ENCODE assay signal across 8 mouse cellular contexts in the genomic region with DNA sequence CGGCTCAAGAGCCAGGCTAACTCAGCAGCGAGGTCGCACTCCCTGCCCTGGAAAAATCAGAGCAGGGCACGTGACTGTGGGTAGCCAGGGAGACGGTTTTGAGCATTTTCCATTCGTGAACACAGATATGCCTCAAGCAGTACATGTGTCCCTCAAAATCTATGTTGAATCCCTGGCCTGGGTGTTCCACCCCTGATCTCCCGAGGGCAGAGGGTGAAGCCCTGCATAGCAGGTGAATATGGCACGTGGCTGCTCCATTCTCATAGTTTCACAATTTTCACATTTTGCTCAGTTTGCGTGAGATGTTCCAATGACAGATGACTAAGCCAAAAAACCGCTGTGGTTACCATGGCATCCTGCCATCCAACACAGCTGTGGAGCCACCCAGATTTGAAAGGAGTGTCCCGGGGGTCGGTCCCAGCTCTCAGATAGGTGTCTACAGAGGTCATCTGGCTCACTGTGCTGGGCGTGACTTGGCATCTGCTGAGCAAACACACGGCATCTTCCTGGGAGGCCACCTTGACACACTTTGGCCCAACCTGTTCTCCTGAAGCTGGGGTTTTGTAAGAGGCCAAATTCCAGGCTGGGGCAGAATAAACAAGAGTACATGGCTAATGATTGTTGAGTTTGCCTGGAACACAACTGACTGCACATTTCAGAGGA. TPM values are rescaled to one million over a fixed set of nuclear protein-coding genes. Genes with fewer than 3 reads are reported as not detected.
DNase-seq lines count a peak whose midpoint lies in the region; ATAC-seq and TF ChIP-seq lines count a peak whose summit lies in the region.

No protein-coding gene starts in this region.

- no peak for ATAC-seq in heart, embryonic 12.5 days (ENCODE audit: insufficient number of reproducible peaks, low FRiP score)
- ATAC-seq in neutrophil, adult 5-6 weeks (ENCODE audit: extremely low read depth, insufficient number of reproducible peaks, low FRiP score, poor library complexity, severe bottlenecking) = peak; percentile 25; the same call in 1 of the 2 replicates
- no peak for ATAC-seq in forebrain, embryonic 14.5 days

- no peak for TF ChIP-seq POLR2A in heart, adult 2 months (IDR thresholded peaks at IDR 0.05; ENCODE audit: insufficient read depth, low read depth, low read length)

- TF ChIP-seq CTCF in heart, adult 2 months (IDR thresholded peaks at IDR 0.05) = no peak

- WGBS in heart, adult 2 months = 40% methylated on average over 14 of the region's 14 CpGs
- WGBS in heart, embryonic 12.5 days = 67% methylated on average over 14 of the region's 14 CpGs
- WGBS in forebrain, embryonic 14.5 days = 82% methylated on average over 14 of the region's 14 CpGs

- H3K9ac ChIP-seq in heart, adult 2 months (ENCODE audit: low read depth, low read length) = no peak overlapping the region
- H3K9ac ChIP-seq in heart, embryonic 12.5 days = no peak overlapping the region
- H3K9ac ChIP-seq in forebrain, embryonic 14.5 days (ENCODE audit: low read length) = no peak overlapping the region

- H3K36me3 ChIP-seq in heart, adult 2 months (ENCODE audit: control insufficient read depth, insufficient read depth, low read length) = no peaks in the 10 kb centered on the region
- H3K36me3 ChIP-seq in heart, embryonic 12.5 days = no peaks in the 10 kb centered on the region
- H3K36me3 ChIP-seq in forebrain, embryonic 14.5 days (ENCODE audit: control insufficient read depth, insufficient read depth, low read length) = no peaks in the 10 kb centered on the region

- H3K27me3 ChIP-seq in heart, adult 2 months (ENCODE audit: control insufficient read depth, insufficient read depth, low read length) = no peaks in the 10 kb centered on the region
- no peaks in the 10 kb centered on the region for H3K27me3 ChIP-seq in heart, embryonic 12.5 days (replicated peaks)
- H3K27me3 ChIP-seq in forebrain, embryonic 14.5 days (replicated peaks; ENCODE audit: control insufficient read depth, insufficient read depth, low read length) = no peaks in the 10 kb centered on the region

- DNase-seq in heart, adult 2 months = peak; percentile 38 to 45
- peak; percentile 66 for DNase-seq in adrenal gland, postnatal 25 days
- DNase-seq in heart, adult 8-10 months (ENCODE audit: low spot score) = peak; percentile 34
- DNase-seq in liver = peak; percentile 80
- DNase-seq in layer of hippocampus, adult 8-10 months (ENCODE audit: low spot score in 2 of 2) = no peak
- DNase-seq in forebrain, embryonic 14.5 days (ENCODE audit: low spot score) = no peak

- no peak overlapping the region for H3K4me3 ChIP-seq in heart, adult 2 months
- H3K4me3 ChIP-seq in heart, embryonic 12.5 days = no peak overlapping the region
- H3K4me3 ChIP-seq in forebrain, embryonic 14.5 days (ENCODE audit: low read depth, low read length) = no peak overlapping the region

- H3K4me2 ChIP-seq in heart, embryonic 12.5 days = no peak overlapping the region
- no peak overlapping the region for H3K4me2 ChIP-seq in forebrain, embryonic 14.5 days (ENCODE audit: low read length)

- H3K9me3 ChIP-seq in heart, embryonic 12.5 days (replicated peaks) = no peaks in the 10 kb centered on the region
- no peaks in the 10 kb centered on the region for H3K9me3 ChIP-seq in forebrain, embryonic 14.5 days (replicated peaks; ENCODE audit: control insufficient read depth, low read length)

- no peak overlapping the region for H3K27ac ChIP-seq in heart, adult 2 months
- no peak overlapping the region for H3K27ac ChIP-seq in heart, embryonic 12.5 days (ENCODE audit: poor library complexity, severe bottlenecking)
- H3K27ac ChIP-seq in forebrain, embryonic 14.5 days (ENCODE audit: low read depth, low read length) = no peak overlapping the region

- TF ChIP-seq EP300 in heart, adult 2 months (IDR thresholded peaks at IDR 0.05; ENCODE audit: insufficient read depth, low read depth, low read length) = no peak

- peaks cover 1% of the 10 kb centered on the region for H3K4me1 ChIP-seq in heart, adult 2 months (ENCODE audit: control insufficient read depth, insufficient read depth, low read length)
- H3K4me1 ChIP-seq in heart, embryonic 12.5 days (replicated peaks) = peaks cover 26% of the 10 kb centered on the region
- H3K4me1 ChIP-seq in forebrain, embryonic 14.5 days (ENCODE audit: control insufficient read depth, insufficient read depth, low read length) = no peaks in the 10 kb centered on the region

- no peaks in the 10 kb centered on the region for H3K79me2 ChIP-seq in heart, adult 2 months (replicated peaks; ENCODE audit: control insufficient read depth, insufficient read depth, low read length)

- intact Hi-C loops in heart, adult 2 months (cut with DNase I) = no loop called here

RNA-seq across cellular contexts. Expression of a gene that starts 47.4 kb away (rescaled TPM):
- 10 to 100 TPM; 83.4 to 97.3 TPM for total RNA-seq in heart, adult 2 months (2021)
- polyA plus RNA-seq in heart, adult 2 months (2012; rRNA removed) = 15.3 and 29.5 TPM in 2 replicates
- polyA plus RNA-seq in heart, embryonic 12.5 days (2016; fragmentation: Nextera tagmentation; extraction: Ambion mirVana) = 13.6 and 16.0 TPM in 2 replicates
- 77.0 and 92.2 TPM in 2 replicates for total RNA-seq in adrenal gland, postnatal 25 days (2021)
- 100 to 1,000 TPM in 1 of 4 experiments, 10 to 100 TPM in 3; 71.7 to 102 (median 85.1) TPM for total RNA-seq in heart, adult 8-10 months (2022)
- 41.4 and 51.0 TPM in 2 replicates for total RNA-seq in neutrophil, adult 5-6 weeks (2017)
- total RNA-seq in layer of hippocampus, adult 8-10 months (2022) = 100 to 1,000 TPM; 129 to 159 (median 149) TPM
- 18.5 and 23.9 TPM in 2 replicates for polyA plus RNA-seq in forebrain, embryonic 14.5 days (2014; fragmentation: Nextera tagmentation; extraction: Ambion mirVana)

Comparison
In these comparisons a context has a peak if more than half of its experiments do, and no peak if none do; other contexts are left out.
1. DNase-seq: peak in heart, adult 2 months (2 of 2), adrenal gland, postnatal 25 days (single experiment), heart, adult 8-10 months (single experiment) and liver (single experiment); none in layer of hippocampus, adult 8-10 months (0 of 2) and forebrain, embryonic 14.5 days (single experiment).